Mouse (Mus musculus) liver, postnatal 0 days (tissue): ENCODE measurements around the gene Rnf128.

Experiments used
- CTCF ChIP-seq: sonication (generic); IDR thresholded peaks from 2 replicates; pipeline ENCODE4 v1.5.1; 2016; ENCODE audit warnings: antibody characterized with exemption, low read depth
- EP300 ChIP-seq: IDR thresholded peaks from 2 replicates; pipeline ENCODE4 v1.6.1; 2016; ENCODE audit warnings: antibody characterized with exemption, low read depth, mild to moderate bottlenecking

DNA sequence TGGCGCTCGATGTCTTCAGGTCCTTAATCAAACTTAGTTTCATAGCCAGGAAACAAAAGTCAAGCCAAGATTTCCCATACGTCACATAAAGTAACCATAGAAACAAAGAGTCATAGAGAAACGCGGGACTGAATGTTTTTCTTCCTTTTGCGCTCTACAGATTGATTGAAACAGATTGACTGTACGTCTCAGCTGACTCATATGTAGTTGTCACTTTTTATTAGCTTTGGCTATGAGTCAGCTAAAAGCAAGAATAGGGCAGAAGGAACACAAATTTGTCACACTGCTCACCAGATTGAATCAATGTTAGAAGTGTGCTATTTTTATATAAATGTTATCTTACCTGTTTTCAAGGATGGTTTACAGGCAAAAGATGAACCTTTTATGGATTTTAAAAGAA is 19.4 kb upstream of the Rnf128 start:
- TF ChIP-seq CTCF (no peak), EP300 (no peak)
